Mouse (Mus musculus) ES-E14 (cell line): Measurements from ENCODE around the gene Fam47e. TPM values are rescaled to one million over a fixed set of nuclear protein-coding genes. Genes with fewer than 3 reads are reported as not detected.

ENCODE experiments used
- DNase-seq: peaks from one replicate; pipeline ENCODE4 v3.0.0-alpha.2; 2013; ENCODE audit warnings: low read depth, low spot score
- H3K27ac ChIP-seq: 2 replicates; pipeline ENCODE4 v1.5.1; 2012; ENCODE audit warnings: low read depth, mild to moderate bottlenecking, low read length, moderate library complexity, mixed read lengths; ENCODE audit not compliant: poor library complexity, insufficient read depth, severe bottlenecking
- H3K36me3 ChIP-seq: 2 replicates; pipeline ENCODE4 v1.6.1; 2012; ENCODE audit warnings: mild to moderate bottlenecking, low read length, moderate library complexity, mixed read lengths; ENCODE audit not compliant: control insufficient read depth, poor library complexity, insufficient read depth, severe bottlenecking
- H3K4me1 ChIP-seq, 2 experiments: fragments of 150-350 bp in 1 of 2; sonication (generic) in 1 of 2; 2 replicates each; pipeline ENCODE4 v1.6.1; 2012; ENCODE audit warnings: low read length in 2 of 2, mild to moderate bottlenecking in 1 of 2, mixed read lengths in 1 of 2; ENCODE audit not compliant: control insufficient read depth in 2 of 2, insufficient read depth in 2 of 2, poor library complexity in 1 of 2
- H3K4me3 ChIP-seq, 2 experiments: fragments of 150-350 bp in 1 of 2; sonication (generic) in 1 of 2; 2 replicates each; pipeline ENCODE4 v1.5.1; 2012; ENCODE audit warnings: low read length in 2 of 2, low read depth in 1 of 2, mild to moderate bottlenecking in 1 of 2, mixed read lengths in 1 of 2; ENCODE audit not compliant: insufficient read depth in 1 of 2, poor library complexity in 1 of 2, severe bottlenecking in 1 of 2
- H3K9ac ChIP-seq: 2 replicates; pipeline ENCODE4 v1.6.1; 2012; ENCODE audit warnings: low read depth, mild to moderate bottlenecking, low read length, mixed read lengths; ENCODE audit not compliant: poor library complexity, insufficient read depth, severe bottlenecking
- H3K9me3 ChIP-seq: fragments of 150-350 bp; sonication (generic); 2 replicates; pipeline ENCODE4 v1.6.1; 2012; ENCODE audit warnings: low read depth, mild to moderate bottlenecking, low read length; ENCODE audit not compliant: control insufficient read depth, insufficient read depth
- CHD2 ChIP-seq: IDR thresholded peaks from 2 replicates; pipeline ENCODE4 v1.6.1; 2014; ENCODE audit warnings: mild to moderate bottlenecking, low read depth, low read length, inconsistent platforms
- HCFC1 ChIP-seq: IDR thresholded peaks from 2 replicates; pipeline ENCODE4 v1.6.1; 2012; ENCODE audit warnings: low read length, inconsistent platforms, borderline replicate concordance; ENCODE audit not compliant: insufficient read depth
- MAFK ChIP-seq: IDR thresholded peaks from 2 replicates; pipeline ENCODE4 v1.6.1; 2014; ENCODE audit warnings: mild to moderate bottlenecking, low read depth, low read length, inconsistent platforms; ENCODE audit not compliant: insufficient read depth
- ZC3H11A ChIP-seq: IDR thresholded peaks from 2 replicates; pipeline ENCODE4 v1.6.1; 2012; ENCODE audit warnings: low read depth, mild to moderate bottlenecking, inconsistent platforms, low read length, borderline replicate concordance
- ZNF384 ChIP-seq: IDR thresholded peaks from 2 replicates; pipeline ENCODE4 v1.6.1; 2012; ENCODE audit warnings: low read depth, low read length, inconsistent platforms
- in situ Hi-C, 2 experiments: fragments of 600-800 bp; cut with MboI; formaldehyde crosslinking; loops; one replicate each; pipeline ENCODE4 v1.15.1; 2025; ENCODE audit warnings: low sequenced_read_pairs in 2 of 2, inconsistent platforms in 1 of 2; ENCODE audit not compliant: unreplicated experiment in 2 of 2
- total RNA-seq: library from RNA; depleted of rRNA; stranded (reverse); fragments of 300-350 nt; gene quantifications from 2 replicates; pipeline ENCODE4 v1.2.3, GENCODE M21; 2012

Fam47e gene
- total RNA-seq, 1 experiment = not detected

DNA sequence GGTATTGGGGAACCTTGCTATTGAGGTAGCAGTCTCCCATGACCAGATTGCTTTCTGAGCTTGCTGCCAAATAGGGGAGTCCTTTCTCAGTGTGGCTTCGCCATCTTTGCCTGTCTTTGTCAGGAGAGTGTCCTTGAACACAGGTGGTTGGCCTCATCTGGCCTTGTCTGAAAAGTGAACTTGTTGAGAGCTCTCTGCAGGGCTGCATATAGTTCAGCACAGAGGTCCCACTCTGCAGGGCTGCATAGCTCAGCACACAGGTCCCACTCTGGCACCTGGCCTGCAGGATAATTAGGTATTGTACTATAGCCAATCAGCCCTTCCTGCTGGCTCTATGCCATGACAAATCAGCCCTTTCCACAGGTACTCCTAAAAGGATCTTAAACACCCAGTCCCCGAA, 5.3 kb downstream of the Fam47e start:
- Histone ChIP-seq H3K9me3 (no peaks in the 10 kb centered on the region), H3K36me3 (no peaks in the 10 kb centered on the region), H3K27ac (no peak overlapping the region), H3K4me1 (no peaks in the 10 kb centered on the region), H3K4me3 (no peak overlapping the region), H3K9ac (no peak overlapping the region)
- no peak for DNase-seq
- in situ Hi-C loops = no loop called here
- no peak for TF ChIP-seq CHD2

DNA sequence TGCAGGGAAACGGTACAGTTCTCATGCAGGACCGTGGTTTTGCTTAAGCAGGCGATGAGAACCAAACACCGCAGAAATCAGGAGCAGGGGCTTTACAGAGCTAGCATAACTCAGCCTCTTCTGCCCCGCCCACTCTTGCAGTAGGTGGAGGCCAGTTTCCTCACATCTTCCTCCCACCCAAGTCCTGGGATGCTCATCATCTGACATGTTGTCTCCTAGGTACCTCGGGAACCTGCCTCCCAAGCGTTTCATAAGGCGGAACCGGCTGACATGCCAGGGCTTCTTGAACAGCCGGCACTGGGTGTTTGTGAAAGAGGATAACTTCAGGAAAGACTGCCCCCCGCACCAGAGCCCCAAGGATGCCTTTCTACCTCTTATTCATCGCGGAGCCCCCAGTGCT, 7.1 kb downstream of the Fam47e start:
- DNase-seq = no peak
- Histone ChIP-seq H3K4me1 (no peaks in the 10 kb centered on the region), H3K27ac (no peak overlapping the region), H3K4me3 (no peak overlapping the region), H3K36me3 (no peaks in the 10 kb centered on the region), H3K9me3 (no peaks in the 10 kb centered on the region), H3K9ac (no peak overlapping the region)
- TF ChIP-seq HCFC1 = no peak
- TF ChIP-seq ZC3H11A = no peak
- TF ChIP-seq MAFK = no peak
- TF ChIP-seq CHD2 = no peak
- TF ChIP-seq ZNF384 = no peak
- in situ Hi-C loops = no loop called here

DNA sequence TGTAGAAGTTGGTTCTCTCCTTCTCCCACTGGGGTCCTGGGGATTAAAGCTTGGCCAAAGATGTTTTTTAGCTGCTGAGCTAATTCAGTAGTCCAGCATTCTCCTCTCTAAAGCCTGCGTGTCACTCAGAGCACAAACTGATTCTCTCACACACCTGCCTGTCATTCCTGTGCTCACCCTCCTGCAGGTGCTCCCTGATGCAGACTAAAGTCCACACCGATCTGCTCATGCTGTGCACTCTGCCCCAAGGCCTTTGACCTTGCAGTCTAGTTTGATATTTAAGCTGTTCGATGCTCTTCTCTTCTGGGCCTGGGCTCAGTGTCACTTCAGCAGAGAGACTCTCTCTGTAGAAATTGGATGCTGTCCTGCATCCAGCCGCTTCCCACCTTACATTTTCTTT, 16.4 kb downstream of the Fam47e start:
- no peak for DNase-seq

DNA sequence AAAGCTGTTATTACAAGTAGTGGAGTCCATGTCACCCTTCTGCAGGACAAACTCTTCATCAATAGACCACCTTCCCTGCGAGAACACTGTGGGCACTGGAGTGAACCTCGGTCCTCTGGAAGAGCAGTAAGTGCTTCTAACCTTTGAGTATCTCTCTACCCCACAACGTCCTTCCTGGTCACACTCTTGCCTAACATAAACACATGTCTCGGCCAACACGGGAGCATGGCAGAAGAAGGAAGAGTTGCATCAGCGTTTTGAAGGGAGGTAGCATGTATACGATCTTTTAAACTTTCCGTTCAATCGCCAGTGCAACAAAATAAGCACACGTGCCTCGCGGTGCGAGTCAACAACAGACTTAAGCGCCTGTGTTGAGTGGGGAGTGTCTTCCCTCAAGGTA, 24.7 kb downstream of the Fam47e start:
- H3K27ac ChIP-seq = no peak overlapping the region
- H3K36me3 ChIP-seq = no peaks in the 10 kb centered on the region
- no peak overlapping the region for H3K4me3 ChIP-seq
- H3K9me3 ChIP-seq = no peaks in the 10 kb centered on the region
- TF ChIP-seq HCFC1 (no peak), CHD2 (no peak), MAFK (no peak), ZNF384 (no peak), ZC3H11A (no peak)
- H3K9ac ChIP-seq = no peak overlapping the region
- DNase-seq = no peak
- H3K4me1 ChIP-seq = no peaks in the 10 kb centered on the region
- in situ Hi-C loops = no loop called here

More for the DNA sequence above, 16.4 kb downstream of the Fam47e start:
- in situ Hi-C loops = no loop called here
- Histone ChIP-seq H3K9me3 (no peaks in the 10 kb centered on the region), H3K27ac (no peak overlapping the region), H3K36me3 (no peaks in the 10 kb centered on the region), H3K4me1 (no peaks in the 10 kb centered on the region), H3K9ac (no peak overlapping the region), H3K4me3 (no peak overlapping the region)
- TF ChIP-seq ZC3H11A (no peak), HCFC1 (no peak), ZNF384 (no peak), CHD2 (no peak), MAFK (no peak)

DNA sequence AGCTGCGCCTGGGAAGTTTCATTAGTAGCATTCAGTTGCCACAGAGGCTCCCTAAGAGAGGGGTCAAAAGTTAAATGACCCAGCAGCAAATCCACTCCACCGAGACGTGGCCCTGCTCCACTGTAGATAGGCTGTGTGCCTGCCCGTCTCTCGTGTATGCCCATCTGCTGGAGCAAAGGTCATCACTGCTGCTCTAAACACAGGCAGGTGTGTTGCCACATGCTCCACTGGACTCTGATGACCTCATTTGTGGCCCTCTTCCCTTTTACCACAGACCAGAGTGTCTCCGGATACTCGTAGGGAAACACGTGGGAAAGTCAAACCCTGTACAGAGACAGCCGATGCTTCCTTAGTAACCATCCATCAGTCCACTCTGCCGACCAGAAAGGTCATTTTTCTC, 31.1 kb downstream of the Fam47e start:
- Histone ChIP-seq H3K9me3 (no peaks in the 10 kb centered on the region), H3K4me1 (peaks cover 0 to 4% of the 10 kb centered on the region in 2 experiments; a peak in 1 of 4 replicates), H3K27ac (no peak overlapping the region), H3K4me3 (no peak overlapping the region), H3K9ac (no peak overlapping the region), H3K36me3 (no peaks in the 10 kb centered on the region)
- no peak for DNase-seq
- TF ChIP-seq HCFC1 = no peak
- no peak for TF ChIP-seq CHD2
- no peak for TF ChIP-seq ZNF384
- TF ChIP-seq MAFK = no peak
- TF ChIP-seq ZC3H11A = no peak
- in situ Hi-C loops = no loop called here
